25 mouse cellular contexts compared by ENCODE assay signal in the genomic region with DNA sequence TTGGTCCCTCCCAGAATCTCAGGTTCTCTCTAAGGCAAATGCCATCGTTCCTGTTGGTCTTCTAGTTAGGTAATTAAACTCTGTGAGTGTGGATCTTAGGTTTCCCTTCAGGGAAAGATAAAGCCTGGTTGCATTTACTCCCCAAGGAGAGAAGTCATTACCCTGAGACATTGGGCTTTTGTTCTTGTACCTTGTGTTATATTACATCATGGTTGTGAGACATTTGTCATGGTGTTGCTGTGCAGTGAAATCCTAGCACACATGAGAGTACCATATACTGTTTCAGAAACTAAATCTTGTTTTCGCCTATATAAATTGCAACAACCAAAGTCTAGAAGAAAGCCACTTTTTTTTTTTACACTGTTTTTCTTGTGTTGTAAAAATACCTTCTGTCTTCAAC.
DNase-seq lines count a peak whose midpoint lies in the region; ATAC-seq lines count a peak whose summit lies in the region.
"Had no signal": no experiment of that assay in that cellular context is flagged by ENCODE, and none has a peak within 500 bp of the region (broad histone marks: within the 10 kb centered on the region; RNA-seq: fewer than 3 reads in every experiment).

No protein-coding gene starts in this region.

- WGBS in embryonic facial prominence, embryonic 14.5 days: 33% methylated on average over 2 of the region's 2 CpGs
- whole genome bisulfite sequencing in embryonic facial prominence, embryonic 10.5 days: 57% methylated on average over 2 of the region's 2 CpGs
- WGBS in hindbrain, embryonic 13.5 days: 69% methylated on average over 2 of the region's 2 CpGs
- WGBS in hindbrain, embryonic 16.5 days: 65% methylated on average over 2 of the region's 2 CpGs
- WGBS in kidney, embryonic 14.5 days: 36% methylated on average over 2 of the region's 2 CpGs
- 72% methylated on average over 2 of the region's 2 CpGs for WGBS in midbrain, embryonic 11.5 days
- WGBS in midbrain, embryonic 14.5 days: 71% methylated on average over 2 of the region's 2 CpGs

- DNase-seq in embryonic facial prominence, embryonic 14.5 days (ENCODE audit: low spot score): peak; percentile 34
- DNase-seq in embryonic facial prominence, embryonic 10.5 days (ENCODE audit: low spot score): no peak
- no peak for DNase-seq in kidney, postnatal 25 days
- DNase-seq in midbrain, embryonic 11.5 days (ENCODE audit: low spot score, missing footprints): peak; percentile 83
- DNase-seq in midbrain, embryonic 14.5 days: no peak
- DNase-seq: adrenal gland, adult 8-10 months; adrenal gland, postnatal 14 days; adrenal gland, postnatal 36 days; B cell, adult 2 months; cerebellum, adult 11-12 months; cerebellum, adult 2 months; cerebellum, adult 9-10 months; cerebellum, postnatal 10 days; cerebellum, postnatal 25 days had no signal

- no peak overlapping the region for H3K4me3 ChIP-seq in embryonic facial prominence, embryonic 14.5 days (ENCODE audit: low read depth, low read length)
- H3K4me3 ChIP-seq in embryonic facial prominence, embryonic 10.5 days: no peak overlapping the region
- no peak overlapping the region for H3K4me3 ChIP-seq in hindbrain, embryonic 13.5 days
- no peak overlapping the region for H3K4me3 ChIP-seq in hindbrain, embryonic 16.5 days (ENCODE audit: low read length)
- H3K4me3 ChIP-seq in kidney, embryonic 14.5 days (ENCODE audit: low read length): no peak overlapping the region
- H3K4me3 ChIP-seq in midbrain, embryonic 11.5 days (ENCODE audit: low read depth, low read length): no peak overlapping the region
- no peak overlapping the region for H3K4me3 ChIP-seq in midbrain, embryonic 14.5 days (replicated peaks; ENCODE audit: low read depth, low read length)
- H3K4me3 ChIP-seq: embryonic facial prominence, embryonic 13.5 days; forebrain, embryonic 13.5 days; forebrain, embryonic 15.5 days had no signal

- H3K27me3 ChIP-seq in embryonic facial prominence, embryonic 14.5 days (replicated peaks; ENCODE audit: control insufficient read depth, insufficient read depth, low read length): no peaks in the 10 kb centered on the region
- H3K27me3 ChIP-seq in embryonic facial prominence, embryonic 10.5 days (replicated peaks; ENCODE audit: low read depth, poor library complexity, severe bottlenecking): no peaks in the 10 kb centered on the region
- no peaks in the 10 kb centered on the region for H3K27me3 ChIP-seq in hindbrain, embryonic 13.5 days
- H3K27me3 ChIP-seq in hindbrain, embryonic 16.5 days (replicated peaks; ENCODE audit: control insufficient read depth, insufficient read depth, low read length): no peaks in the 10 kb centered on the region
- no peaks in the 10 kb centered on the region for H3K27me3 ChIP-seq in kidney, embryonic 14.5 days (ENCODE audit: control insufficient read depth, insufficient read depth, low read length)
- H3K27me3 ChIP-seq in midbrain, embryonic 11.5 days (ENCODE audit: control insufficient read depth, insufficient read depth, low read length): no peaks in the 10 kb centered on the region
- no peaks in the 10 kb centered on the region for H3K27me3 ChIP-seq in midbrain, embryonic 14.5 days (ENCODE audit: control insufficient read depth, insufficient read depth, low read length)
- H3K27me3 ChIP-seq: CH12.LX; forebrain, embryonic 13.5 days; forebrain, embryonic 15.5 days had no signal

- no peak overlapping the region for H3K27ac ChIP-seq in embryonic facial prominence, embryonic 14.5 days (replicated peaks; ENCODE audit: low read depth, low read length)
- no peak overlapping the region for H3K27ac ChIP-seq in embryonic facial prominence, embryonic 10.5 days (replicated peaks)
- peak overlapping the region; percentile 35; the same call in 1 of the 2 replicates for H3K27ac ChIP-seq in hindbrain, embryonic 13.5 days
- H3K27ac ChIP-seq in hindbrain, embryonic 16.5 days (ENCODE audit: low read depth, low read length): no peak overlapping the region
- no peak overlapping the region for H3K27ac ChIP-seq in kidney, embryonic 14.5 days (ENCODE audit: low read depth, low read length)
- H3K27ac ChIP-seq in midbrain, embryonic 11.5 days (ENCODE audit: low read depth, low read length): no peak overlapping the region
- no peak overlapping the region for H3K27ac ChIP-seq in midbrain, embryonic 14.5 days (replicated peaks; ENCODE audit: low read depth, low read length)
- H3K27ac ChIP-seq: embryonic facial prominence, embryonic 13.5 days; forebrain, embryonic 13.5 days; forebrain, embryonic 15.5 days had no signal

- no peak overlapping the region for H3K9ac ChIP-seq in embryonic facial prominence, embryonic 14.5 days (ENCODE audit: low read depth, low read length)
- H3K9ac ChIP-seq in hindbrain, embryonic 13.5 days: no peak overlapping the region
- no peak overlapping the region for H3K9ac ChIP-seq in hindbrain, embryonic 16.5 days (ENCODE audit: low read depth, low read length)
- H3K9ac ChIP-seq in kidney, embryonic 14.5 days (ENCODE audit: low read depth, low read length): no peak overlapping the region
- no peak overlapping the region for H3K9ac ChIP-seq in midbrain, embryonic 11.5 days (ENCODE audit: low read length)
- H3K9ac ChIP-seq in midbrain, embryonic 14.5 days (replicated peaks; ENCODE audit: low read length): no peak overlapping the region
- H3K9ac ChIP-seq: embryonic facial prominence, embryonic 13.5 days; forebrain, embryonic 13.5 days; forebrain, embryonic 15.5 days had no signal

- no peak overlapping the region for H3K4me2 ChIP-seq in embryonic facial prominence, embryonic 14.5 days (ENCODE audit: low read depth, low read length)
- H3K4me2 ChIP-seq in hindbrain, embryonic 13.5 days: no peak overlapping the region
- no peak overlapping the region for H3K4me2 ChIP-seq in hindbrain, embryonic 16.5 days (ENCODE audit: low read length)
- no peak overlapping the region for H3K4me2 ChIP-seq in kidney, embryonic 14.5 days (replicated peaks; ENCODE audit: low read depth, low read length)
- H3K4me2 ChIP-seq in midbrain, embryonic 11.5 days: no peak overlapping the region
- H3K4me2 ChIP-seq in midbrain, embryonic 14.5 days (ENCODE audit: low read length): no peak overlapping the region
- H3K4me2 ChIP-seq: embryonic facial prominence, embryonic 13.5 days; forebrain, embryonic 13.5 days; forebrain, embryonic 15.5 days had no signal

- peak; percentile 82 for ATAC-seq in embryonic facial prominence, embryonic 14.5 days (ENCODE audit: low read depth)
- no peak for ATAC-seq in hindbrain, embryonic 13.5 days (ENCODE audit: low FRiP score)
- ATAC-seq in hindbrain, embryonic 16.5 days: no peak
- peak; percentile 64; the same call in 1 of the 2 replicates for ATAC-seq in kidney, embryonic 14.5 days (ENCODE audit: low FRiP score, low TSS enrichment)
- no peak for ATAC-seq in midbrain, embryonic 11.5 days (ENCODE audit: low FRiP score)
- no peak for ATAC-seq in midbrain, embryonic 14.5 days (ENCODE audit: low FRiP score, low TSS enrichment)
- ATAC-seq: activated CD4-positive, CD25-positive, alpha-beta regulatory T cell, adult 4 months; CD4-positive, CD25-positive, alpha-beta regulatory T cell, adult 4 months; forebrain, embryonic 13.5 days; forebrain, embryonic 15.5 days; Patski had no signal

- no peaks in the 10 kb centered on the region for H3K36me3 ChIP-seq in embryonic facial prominence, embryonic 14.5 days (ENCODE audit: control insufficient read depth, insufficient read depth, low read length)
- no peaks in the 10 kb centered on the region for H3K36me3 ChIP-seq in embryonic facial prominence, embryonic 10.5 days (replicated peaks)
- H3K36me3 ChIP-seq in hindbrain, embryonic 13.5 days: no peaks in the 10 kb centered on the region
- no peaks in the 10 kb centered on the region for H3K36me3 ChIP-seq in hindbrain, embryonic 16.5 days (ENCODE audit: control insufficient read depth, insufficient read depth, low read length)
- H3K36me3 ChIP-seq in kidney, embryonic 14.5 days (ENCODE audit: control insufficient read depth, insufficient read depth, low read length): no peaks in the 10 kb centered on the region
- no peaks in the 10 kb centered on the region for H3K36me3 ChIP-seq in midbrain, embryonic 11.5 days (ENCODE audit: control insufficient read depth, insufficient read depth, low read length)
- no peaks in the 10 kb centered on the region for H3K36me3 ChIP-seq in midbrain, embryonic 14.5 days (ENCODE audit: control insufficient read depth, insufficient read depth, low read length)
- H3K36me3 ChIP-seq: embryonic facial prominence, embryonic 13.5 days; forebrain, embryonic 15.5 days; G1E had no signal

- no peaks in the 10 kb centered on the region for H3K9me3 ChIP-seq in embryonic facial prominence, embryonic 14.5 days (ENCODE audit: control insufficient read depth, low read length)
- H3K9me3 ChIP-seq in embryonic facial prominence, embryonic 10.5 days: no peaks in the 10 kb centered on the region
- H3K9me3 ChIP-seq in hindbrain, embryonic 13.5 days: no peaks in the 10 kb centered on the region
- no peaks in the 10 kb centered on the region for H3K9me3 ChIP-seq in hindbrain, embryonic 16.5 days (ENCODE audit: control insufficient read depth, low read length)
- H3K9me3 ChIP-seq in kidney, embryonic 14.5 days (ENCODE audit: control insufficient read depth, low read length): no peaks in the 10 kb centered on the region
- no peaks in the 10 kb centered on the region for H3K9me3 ChIP-seq in midbrain, embryonic 11.5 days (ENCODE audit: control insufficient read depth, low read length)
- H3K9me3 ChIP-seq in midbrain, embryonic 14.5 days (ENCODE audit: control insufficient read depth, low read length): no peaks in the 10 kb centered on the region
- H3K9me3 ChIP-seq: embryonic facial prominence, embryonic 13.5 days; forebrain, embryonic 13.5 days; forebrain, embryonic 15.5 days had no signal

- H3K4me1 ChIP-seq in embryonic facial prominence, embryonic 14.5 days (ENCODE audit: control insufficient read depth, insufficient read depth, low read length): no peaks in the 10 kb centered on the region
- H3K4me1 ChIP-seq in embryonic facial prominence, embryonic 10.5 days: peaks cover 11% of the 10 kb centered on the region
- peaks cover 33% of the 10 kb centered on the region for H3K4me1 ChIP-seq in hindbrain, embryonic 13.5 days (replicated peaks)
- peaks cover 3% of the 10 kb centered on the region; the same call in 1 of the 2 replicates for H3K4me1 ChIP-seq in hindbrain, embryonic 16.5 days (ENCODE audit: control insufficient read depth, insufficient read depth, low read depth, low read length)
- no peaks in the 10 kb centered on the region for H3K4me1 ChIP-seq in kidney, embryonic 14.5 days (ENCODE audit: control insufficient read depth, insufficient read depth, low read length)
- H3K4me1 ChIP-seq in midbrain, embryonic 11.5 days (ENCODE audit: control insufficient read depth, insufficient read depth, low read length): peaks cover 13% of the 10 kb centered on the region
- H3K4me1 ChIP-seq in midbrain, embryonic 14.5 days (ENCODE audit: control insufficient read depth, insufficient read depth, low read length): peaks cover 14% of the 10 kb centered on the region

Comparison
In these comparisons a context has a peak if more than half of its experiments do, and no peak if none do; other contexts are left out.
1. DNase-seq: peak in embryonic facial prominence, embryonic 14.5 days (single experiment) and midbrain, embryonic 11.5 days (single experiment); none in embryonic facial prominence, embryonic 10.5 days (single experiment), kidney, postnatal 25 days (0 of 2) and midbrain, embryonic 14.5 days (single experiment).
2. ATAC-seq: peak in embryonic facial prominence, embryonic 14.5 days (single experiment) and kidney, embryonic 14.5 days (single experiment); none in hindbrain, embryonic 13.5 days (single experiment), hindbrain, embryonic 16.5 days (single experiment), midbrain, embryonic 11.5 days (single experiment) and midbrain, embryonic 14.5 days (single experiment).